Mouse (Mus musculus): ENCODE results near the gene Cacna1c.

GRCm38 (mm10) chr6:119228861-119229603 is 32.8 kb upstream of the Cacna1c start:
- no peak for TF ChIP-seq USF1 (IDR thresholded peaks at IDR 0.05; ENCODE audit: low read depth)
- TF ChIP-seq E2F4 (IDR thresholded peaks at IDR 0.05; ENCODE audit: insufficient read depth), result no peak
- TF ChIP-seq POLR2A (IDR thresholded peaks at IDR 0.05; ENCODE audit: insufficient read length, low read depth), result no peak
- no peak for TF ChIP-seq REST (IDR thresholded peaks at IDR 0.05; ENCODE audit: insufficient read depth, insufficient read length)
- no peak for TF ChIP-seq MYOD1 (IDR thresholded peaks at IDR 0.05; ENCODE audit: control insufficient read depth in 1 of 3, insufficient read length in 2 of 3, low read depth in 2 of 3)
- TF ChIP-seq MAX (IDR thresholded peaks at IDR 0.05; ENCODE audit: low read depth), result no peak
- no peak for TF ChIP-seq MYOG (IDR thresholded peaks at IDR 0.05; ENCODE audit: control insufficient read depth in 1 of 3, insufficient read depth in 1 of 3, insufficient read length in 2 of 3, low read depth in 2 of 3)
- TF ChIP-seq POLR2AphosphoS2 (IDR thresholded peaks at IDR 0.05; ENCODE audit: insufficient read length, low read depth), result no peak
- TF ChIP-seq TCF12 (IDR thresholded peaks at IDR 0.05; ENCODE audit: insufficient read depth, poor library complexity, severe bottlenecking), result no peak
- no peak for TF ChIP-seq CEBPB (IDR thresholded peaks at IDR 0.05; ENCODE audit: insufficient read depth, poor library complexity, severe bottlenecking)
- no peak for TF ChIP-seq SRF (IDR thresholded peaks at IDR 0.05; ENCODE audit: control insufficient read depth, insufficient read length, low read depth)

All from myocyte (in vitro differentiated cells).